Mouse (Mus musculus) urinary bladder, postnatal 25 days (tissue): ENCODE results near the gene Rpl34.
A peak's percentile ranks its signal among the peaks of the same experiment; 100 is the strongest.

Experiments
- DNase-seq: peaks from one replicate; pipeline ENCODE4 v3.0.0; 2022; ENCODE audit warnings: low spot score

Gene Rpl34

DNA sequence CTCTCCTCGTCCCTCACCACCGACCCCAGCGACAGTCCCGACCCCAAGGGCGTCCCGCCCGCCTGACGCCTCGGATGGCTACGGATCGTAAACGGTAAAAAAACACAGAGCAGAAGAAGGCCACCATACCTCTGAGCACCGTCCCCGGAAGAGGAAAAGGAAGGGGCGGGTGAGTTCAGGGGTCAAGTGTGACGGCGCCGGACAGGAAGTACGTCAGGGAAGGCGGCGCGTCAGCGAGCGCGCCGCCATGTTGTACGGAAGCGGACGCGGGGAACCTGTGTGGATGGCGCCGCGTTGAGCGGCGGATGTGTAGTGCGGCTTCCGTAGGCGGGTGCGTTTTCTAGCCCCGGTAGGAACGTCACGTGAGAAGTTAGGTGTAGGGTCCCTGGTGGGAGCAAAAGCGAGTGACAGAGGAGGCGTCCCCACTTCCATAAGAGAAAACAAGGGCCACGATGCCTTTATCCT lies at the start of gene Rpl34:
Rpl34 (minus strand) TSS at position 210 of the 465 bp plus-strand sequence.
- DNase-seq: peak; percentile 88

DNA sequence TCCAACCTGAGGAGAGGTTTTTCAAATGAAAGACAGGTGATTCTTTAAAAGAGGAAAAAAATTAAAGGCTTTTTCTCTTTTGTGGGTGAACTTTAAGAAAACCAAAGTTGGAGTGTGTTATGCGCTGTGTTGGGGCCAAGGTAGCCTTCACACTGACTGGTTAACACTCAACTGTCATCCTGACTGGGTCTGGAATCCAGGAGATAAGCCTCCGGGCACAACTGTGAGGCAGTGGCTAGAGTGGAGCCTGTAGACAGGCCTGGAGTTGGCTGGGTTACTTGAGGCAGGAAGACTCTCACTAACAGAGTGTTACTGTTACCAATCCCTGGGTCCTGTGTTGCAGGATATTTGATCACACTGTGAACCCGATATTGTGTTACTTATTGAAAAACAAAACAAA lies 38.0 kb upstream of the Rpl34 start:
- no peak for DNase-seq

DNA sequence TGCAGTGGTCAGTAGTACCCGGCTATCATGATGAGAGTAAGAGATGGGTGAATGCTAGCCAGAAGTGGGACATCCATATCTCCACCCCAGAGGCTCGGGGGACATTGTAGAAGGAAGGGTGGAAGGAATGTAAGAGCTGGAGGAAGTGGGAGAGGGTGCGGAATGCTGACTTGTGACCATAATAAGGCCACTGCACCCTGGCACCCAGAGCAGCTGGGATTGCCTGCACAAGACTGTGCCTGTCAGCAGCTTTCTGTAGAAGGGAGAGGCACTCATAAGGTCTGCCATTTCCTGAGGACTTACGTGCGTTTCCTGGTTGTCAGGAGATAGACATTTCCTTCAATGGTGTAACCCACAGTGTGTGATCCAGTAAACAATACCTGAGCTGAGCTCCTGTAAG lies 33.9 kb upstream of the Rpl34 start:
- DNase-seq: no peak

DNA sequence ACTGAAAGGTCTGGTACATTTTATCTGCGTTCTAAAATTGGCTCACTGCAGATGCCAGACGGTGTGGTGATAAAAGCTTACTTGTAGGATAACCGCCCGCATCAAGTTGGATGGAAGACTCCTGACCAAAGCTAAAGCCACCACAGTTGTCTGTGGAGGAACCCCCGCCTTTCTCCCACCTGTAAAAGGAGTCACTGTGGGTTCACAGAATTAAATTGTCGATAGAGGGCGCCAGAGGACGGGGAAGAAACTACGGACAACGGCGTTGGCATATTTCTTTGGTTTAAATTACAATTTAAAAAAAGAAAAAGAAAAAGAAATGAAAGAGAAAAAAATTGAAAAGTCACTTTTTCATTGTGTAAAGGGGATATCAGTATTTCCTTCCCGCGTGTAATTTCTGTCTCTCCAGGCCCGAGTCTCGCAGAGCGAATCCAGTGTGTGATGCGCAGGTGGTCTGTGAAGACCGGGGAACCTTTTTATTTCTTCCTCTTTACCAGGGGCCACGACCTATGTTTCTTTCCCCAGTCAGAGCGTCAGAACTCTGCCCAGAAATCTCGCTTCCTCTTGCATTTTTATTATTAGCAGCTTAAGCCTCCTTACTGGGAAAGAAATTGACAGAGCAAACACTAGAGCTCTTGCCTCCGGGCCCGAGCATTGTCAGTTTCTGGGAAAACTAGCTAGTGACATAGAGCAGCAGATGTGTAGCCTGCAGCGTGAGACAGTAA lies 30.7 kb upstream of the Rpl34 start:
- peak; percentile 60 for DNase-seq

DNA sequence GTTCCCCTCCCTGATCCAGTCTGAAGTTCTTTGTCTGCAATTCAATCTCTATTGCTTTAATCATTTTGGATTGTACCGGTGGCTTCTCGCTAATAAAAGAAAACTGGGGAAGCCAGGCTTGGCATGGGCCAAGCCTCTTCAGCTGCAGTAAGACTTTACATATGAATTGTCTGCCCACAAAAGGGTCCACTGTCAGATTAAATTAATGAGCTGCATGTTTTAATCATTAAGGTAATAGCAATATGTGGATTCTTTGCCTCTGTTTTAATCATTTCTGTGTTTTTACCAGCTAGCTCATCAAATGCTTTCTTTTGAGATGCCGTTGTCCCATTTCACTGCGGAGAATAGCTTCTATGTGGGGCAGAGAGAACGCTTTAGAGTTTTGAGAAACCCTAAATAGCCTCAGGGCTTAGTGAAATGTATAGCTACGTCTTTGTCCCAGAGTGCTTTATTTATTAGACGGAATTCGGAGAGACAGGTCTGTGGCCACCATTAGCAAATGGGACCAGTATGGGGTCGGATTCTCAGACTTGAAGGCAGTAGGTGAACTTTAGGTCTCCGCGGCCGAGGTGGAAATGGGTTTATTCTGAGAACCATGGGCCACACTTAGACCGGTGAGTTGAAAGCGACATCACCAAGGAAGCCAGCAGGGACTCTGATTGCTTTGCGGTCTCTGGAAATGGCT lies 28.1 kb upstream of the Rpl34 start:
- no peak for DNase-seq

GRCm38 (mm10) chr3:130757117-130757852 lies 27.1 kb upstream of the Rpl34 start:
- DNase-seq: no peak

- no peak for DNase-seq
Observed at GRCm38 (mm10) chr3:130749206-130749605, 19.0 kb upstream of the Rpl34 start.

DNA sequence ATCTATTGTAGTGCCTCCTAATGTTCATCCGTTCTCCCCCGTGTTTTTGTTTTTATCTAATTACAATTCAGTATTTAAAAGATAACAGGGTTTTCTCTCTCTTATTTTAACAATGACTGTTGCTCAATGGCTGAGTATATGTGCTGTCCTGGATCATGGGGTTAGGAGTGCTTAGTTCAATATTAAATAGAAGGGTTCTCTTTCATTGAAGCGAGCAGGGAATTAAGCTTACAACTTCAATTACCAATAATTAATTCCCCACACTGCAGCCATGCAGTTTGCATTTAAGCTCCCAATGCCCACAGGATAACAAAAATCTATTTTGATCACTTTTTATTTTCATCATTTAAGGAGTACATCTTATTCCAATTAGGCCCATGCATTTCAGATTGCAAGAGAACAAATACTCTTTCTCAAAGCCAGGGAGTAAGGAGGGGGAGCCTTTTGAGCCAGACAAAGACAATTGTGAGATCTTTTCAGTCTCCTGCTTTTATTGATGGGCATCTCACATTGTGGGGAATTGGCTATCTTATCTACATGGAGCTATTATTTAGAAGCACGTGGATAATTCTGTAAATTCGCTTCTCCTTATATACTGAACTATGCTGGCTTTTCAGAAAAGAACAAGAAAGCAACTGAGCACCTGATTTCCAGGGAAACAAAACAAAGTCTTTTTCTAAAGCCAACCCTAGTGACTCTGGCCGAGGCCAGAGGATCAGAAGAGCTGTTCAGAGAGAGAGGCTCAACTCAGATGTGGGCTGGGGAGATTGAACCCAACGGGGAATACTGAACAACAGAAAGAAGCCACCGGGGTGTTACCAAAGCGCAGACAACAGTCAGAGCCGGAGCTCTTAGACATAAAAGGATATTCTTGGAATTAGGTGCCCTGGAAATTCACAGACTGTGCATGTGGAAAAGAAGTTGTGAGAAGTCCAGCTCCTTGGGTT lies 16.7 kb upstream of the Rpl34 start:
- DNase-seq: no peak

- no peak for DNase-seq
Observed at GRCm38 (mm10) chr3:130737652-130738361, 7.6 kb upstream of the Rpl34 start.

- DNase-seq: no peak
Observed at GRCm38 (mm10) chr3:130736758-130737157, 6.6 kb upstream of the Rpl34 start.

- DNase-seq: peak; percentile 24
Observed at GRCm38 (mm10) chr3:130729472-130730188, 568 bp downstream of the Rpl34 start.

DNA sequence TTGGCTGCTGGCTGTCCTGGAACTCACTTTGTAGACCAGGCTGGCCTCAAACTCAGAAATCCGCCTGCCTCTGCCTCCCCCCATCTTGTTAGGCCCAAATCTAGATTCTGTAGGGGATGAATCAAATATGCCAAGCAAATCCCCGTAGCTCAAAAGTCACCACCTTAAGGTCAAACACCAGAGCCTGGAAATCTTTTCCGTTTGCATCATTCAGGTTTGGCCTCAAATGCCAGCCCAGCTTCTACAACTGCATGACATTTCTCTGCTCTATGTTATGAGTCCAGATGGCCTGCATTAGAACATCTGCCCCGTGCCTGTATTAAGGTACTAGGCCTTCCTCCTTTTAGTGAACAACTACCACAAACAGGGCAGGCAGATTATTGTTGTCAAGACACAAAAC lies 2.5 kb downstream of the Rpl34 start:
- no peak for DNase-seq

- DNase-seq: no peak
Observed at GRCm38 (mm10) chr3:130727036-130727435, 3.2 kb downstream of the Rpl34 start.

- no peak for DNase-seq
Observed at GRCm38 (mm10) chr3:130725718-130726117, 4.5 kb downstream of the Rpl34 start.

DNA sequence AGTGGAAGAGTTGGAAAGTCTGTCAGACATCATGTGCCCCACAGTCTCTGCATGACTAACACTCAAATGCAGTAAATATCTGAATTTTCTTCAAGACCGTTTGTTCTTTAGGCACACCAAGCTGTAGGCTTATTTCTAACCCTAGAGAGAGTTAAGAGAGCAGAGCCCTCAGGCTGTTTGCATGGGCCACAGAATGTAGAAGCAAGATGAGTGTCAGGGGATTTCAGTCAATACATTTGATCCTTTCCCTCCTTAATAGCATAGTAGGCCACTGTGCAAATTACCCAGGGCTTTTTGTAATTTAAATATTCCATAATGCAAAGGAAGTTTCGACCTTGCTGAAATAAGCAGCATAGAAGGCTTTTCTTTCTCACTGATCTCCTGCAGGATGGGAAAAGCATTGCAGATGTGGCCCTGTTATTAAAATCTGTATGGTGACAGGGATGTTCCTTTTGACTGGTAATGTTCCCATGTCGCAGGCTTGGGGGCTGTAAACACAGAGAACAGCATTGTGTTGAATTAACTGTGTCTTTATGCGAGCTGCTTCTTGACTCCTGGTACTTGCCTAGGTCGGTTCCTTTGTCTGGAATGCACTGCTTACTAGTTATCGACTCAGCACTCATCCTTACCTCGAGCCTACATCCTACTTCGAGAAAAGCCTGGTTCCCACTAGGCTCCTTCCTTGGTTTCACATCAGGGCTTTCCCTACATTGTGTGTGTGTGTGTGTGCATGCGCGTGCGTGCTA lies 7.3 kb downstream of the Rpl34 start:
- no peak for DNase-seq

GRCm38 (mm10) chr3:130720225-130720624 lies 10.0 kb downstream of the Rpl34 start:
- no peak for DNase-seq

- no peak for DNase-seq
Observed at GRCm38 (mm10) chr3:130718871-130719270, 11.3 kb downstream of the Rpl34 start.

DNA sequence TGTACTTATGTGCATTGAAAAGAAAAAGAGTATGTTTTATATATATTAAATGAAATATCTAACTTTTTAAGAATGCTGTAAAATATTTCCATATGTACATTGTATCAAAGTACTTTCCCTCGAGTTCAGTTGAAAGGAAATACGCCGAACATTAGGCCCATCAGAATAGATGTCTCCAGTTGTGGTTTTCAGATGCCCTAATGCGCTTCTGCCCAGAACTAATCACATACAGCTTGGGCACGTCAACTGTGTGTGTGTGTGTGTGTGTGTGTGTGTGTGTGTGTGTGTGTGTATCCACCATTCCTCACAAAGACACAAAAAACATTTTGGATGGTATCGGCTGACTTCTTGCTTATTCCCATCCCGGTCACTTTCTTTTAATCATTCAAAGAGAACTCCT lies 13.6 kb downstream of the Rpl34 start:
- no peak for DNase-seq

GRCm38 (mm10) chr3:130714775-130715568 lies 15.2 kb downstream of the Rpl34 start:
- DNase-seq: peak; percentile 63
